Mouse (Mus musculus) midbrain, embryonic 15.5 days (tissue): ENCODE data around the gene Ndufa13. TPM values are rescaled to one million over a fixed set of nuclear protein-coding genes. Genes with fewer than 3 reads are reported as not detected.

Experiments used
- ATAC-seq: fragments of 200-750 bp; cut with Nextera tagmentation; replicated peaks from 2 replicates; pipeline ENCODE4 v1.8.0; 2017; ENCODE audit warnings: moderate TSS enrichment
- H3K27ac ChIP-seq: fragments of 300-500 bp; sonication (generic); 2 replicates; pipeline ENCODE4 v1.5.1; 2015; ENCODE audit warnings: mild to moderate bottlenecking, inconsistent platforms
- H3K27me3 ChIP-seq: fragments of 300-500 bp; sonication (generic); replicated peaks from 2 replicates; pipeline ENCODE4 v1.6.1; 2015; ENCODE audit warnings: inconsistent platforms
- H3K36me3 ChIP-seq: fragments of 300-500 bp; sonication (generic); replicated peaks from 2 replicates; pipeline ENCODE4 v1.6.1; 2015; ENCODE audit warnings: inconsistent platforms
- H3K4me1 ChIP-seq: fragments of 300-500 bp; sonication (generic); 2 replicates; pipeline ENCODE4 v1.6.1; 2015; ENCODE audit warnings: inconsistent platforms
- H3K4me2 ChIP-seq: fragments of 300-500 bp; sonication (generic); 2 replicates; pipeline ENCODE4 v1.6.1; 2015; ENCODE audit warnings: inconsistent platforms, mild to moderate bottlenecking, moderate library complexity
- H3K4me3 ChIP-seq: fragments of 300-500 bp; sonication (generic); 2 replicates; pipeline ENCODE4 v1.5.1; 2015; ENCODE audit warnings: mild to moderate bottlenecking, inconsistent platforms
- H3K9ac ChIP-seq: fragments of 300-500 bp; sonication (generic); 2 replicates; pipeline ENCODE4 v1.6.1; 2015; ENCODE audit warnings: mild to moderate bottlenecking, inconsistent platforms
- H3K9me3 ChIP-seq: fragments of 300-500 bp; sonication (generic); 2 replicates; pipeline ENCODE4 v1.6.1; 2016; ENCODE audit warnings: inconsistent platforms
- WGBS: fragments of 180-500 bp; shearing (Covaris S2); methylation state at CpG from one replicate; pipeline ENCODE4 v1.1.7; 2015; ENCODE audit warnings: mixed read lengths; 5-methylcytosine and 5-hydroxymethylcytosine counted together
- polyA plus RNA-seq: library from polyadenylated mRNA; unstranded; fragments of >200 nt; fragmentation: Nextera tagmentation; extraction: Ambion mirVana; gene quantifications from 2 replicates; pipeline ENCODE4 v1.2.1, GENCODE M21; 2015

The Ndufa13 gene
- polyA plus RNA-seq, 1 experiment from 2014 or later = 172 TPM

DNA sequence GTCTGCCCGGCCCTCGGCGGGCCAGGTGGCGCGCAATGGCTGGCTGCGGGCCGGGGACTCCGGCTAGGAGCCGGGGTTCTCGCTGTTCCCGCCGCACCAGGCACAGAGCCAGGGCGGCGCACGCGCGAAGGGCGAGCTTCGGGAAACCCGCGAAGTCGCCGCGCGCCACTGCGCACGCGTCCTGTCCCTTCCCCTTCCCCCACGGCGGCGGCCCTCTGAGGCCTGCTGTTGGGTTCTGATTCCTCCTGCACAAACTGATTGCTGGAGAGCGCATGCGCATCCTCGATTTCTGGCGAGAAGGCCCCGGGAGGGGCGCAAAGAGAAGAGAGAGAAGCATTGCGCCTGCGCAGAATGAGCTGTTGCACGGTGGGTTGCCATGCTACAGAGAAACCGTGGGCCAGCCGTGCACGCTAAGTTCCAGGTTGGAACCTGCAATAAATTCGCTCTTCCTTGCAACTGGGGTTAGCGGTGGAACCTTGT, 745 bp upstream of the Ndufa13 start:
- Histone ChIP-seq H3K9ac (peak overlapping the region; percentile 64), H3K9me3 (no peaks in the 10 kb centered on the region), H3K4me3 (peak overlapping the region; percentile 86), H3K36me3 (no peaks in the 10 kb centered on the region), H3K27ac (peak overlapping the region; percentile 89), H3K4me2 (peak overlapping the region; percentile 99), H3K27me3 (no peaks in the 10 kb centered on the region), H3K4me1 (peaks cover 39% of the 10 kb centered on the region)
- under 1% methylated on average over 43 of the region's 45 CpGs for WGBS
- peak; percentile 89 for ATAC-seq

DNA sequence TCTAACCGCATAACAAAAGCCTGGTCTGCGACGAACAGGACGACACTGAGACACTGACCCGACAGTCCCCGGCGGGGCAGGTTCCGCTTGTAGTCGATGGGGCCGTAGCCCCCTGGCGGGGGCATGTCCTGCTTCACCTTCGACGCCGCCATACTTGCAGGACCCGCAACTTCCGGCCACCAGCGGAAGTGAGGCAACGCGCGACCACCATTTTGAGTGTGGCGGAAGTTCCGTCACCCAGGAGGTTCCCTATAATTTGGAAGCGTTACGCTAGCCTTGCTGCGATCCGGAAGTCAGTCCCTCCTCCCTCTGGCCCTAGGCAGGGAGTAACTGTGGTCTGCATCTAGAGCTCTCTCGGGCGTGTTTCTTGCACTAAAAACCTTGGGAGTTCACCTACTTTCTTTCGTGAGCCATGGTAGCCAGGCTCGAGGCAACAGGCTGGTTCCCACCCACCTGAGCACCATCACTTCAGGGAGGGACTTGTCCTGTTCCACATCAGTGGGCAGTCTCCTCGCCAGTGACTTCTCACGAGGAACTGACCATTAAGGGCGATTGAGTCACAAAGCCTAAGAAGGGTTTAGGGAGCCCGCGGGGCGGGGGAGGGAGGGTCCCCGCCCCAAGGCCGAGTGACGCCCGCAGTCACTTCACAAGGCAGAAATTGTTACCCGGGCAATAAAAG, 735 bp downstream of the Ndufa13 start:
- H3K4me3 ChIP-seq = peak overlapping the region; percentile 86
- H3K9me3 ChIP-seq = no peaks in the 10 kb centered on the region
- peaks cover 50% of the 10 kb centered on the region for H3K4me1 ChIP-seq
- peak overlapping the region; percentile 89 for H3K27ac ChIP-seq
- peak; percentile 72 for ATAC-seq
- peak overlapping the region; percentile 99 for H3K4me2 ChIP-seq
- no peaks in the 10 kb centered on the region for H3K27me3 ChIP-seq
- 3% methylated on average over 41 of the region's 41 CpGs for WGBS
- no peaks in the 10 kb centered on the region for H3K36me3 ChIP-seq
- H3K9ac ChIP-seq = peak overlapping the region; percentile 73

DNA sequence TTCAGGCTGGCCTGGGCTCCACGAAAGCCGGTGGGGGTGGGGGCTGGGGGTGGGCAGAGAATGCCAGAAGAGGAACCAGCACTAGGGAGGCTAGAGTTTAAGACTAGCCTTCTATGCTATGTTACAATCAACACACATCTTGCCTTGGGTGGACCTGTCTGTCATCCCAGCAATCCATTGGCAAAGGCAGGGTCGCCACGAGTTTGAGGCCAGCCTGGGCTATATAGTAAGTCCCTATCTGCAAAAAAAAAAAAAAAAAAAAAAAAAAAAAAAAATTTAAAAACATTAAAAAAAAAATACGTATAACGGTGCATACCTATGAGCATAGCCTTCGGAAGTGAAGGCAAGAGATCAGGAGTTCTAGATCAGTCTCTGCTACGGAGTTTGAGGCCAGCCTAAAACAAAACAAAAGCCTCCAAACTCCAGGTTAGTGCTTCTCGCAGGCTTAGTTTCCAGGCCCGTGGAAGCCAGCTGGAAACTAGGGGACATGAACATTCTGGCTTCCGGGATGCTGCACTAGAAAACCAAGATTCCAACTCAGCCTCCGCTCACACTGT, 1.4 kb downstream of the Ndufa13 start:
- Histone ChIP-seq H3K4me2 (peak overlapping the region; percentile 99), H3K4me3 (peak overlapping the region; percentile 86), H3K27ac (peak overlapping the region; percentile 89), H3K27me3 (no peaks in the 10 kb centered on the region), H3K9me3 (no peaks in the 10 kb centered on the region), H3K4me1 (peaks cover 50% of the 10 kb centered on the region), H3K9ac (peak overlapping the region; percentile 73), H3K36me3 (no peaks in the 10 kb centered on the region)
- 16% methylated on average over 12 of the region's 12 CpGs for WGBS
- 0 out of 2 replicates have a peak, but pooled peaks have one; percentile 3 for ATAC-seq

DNA sequence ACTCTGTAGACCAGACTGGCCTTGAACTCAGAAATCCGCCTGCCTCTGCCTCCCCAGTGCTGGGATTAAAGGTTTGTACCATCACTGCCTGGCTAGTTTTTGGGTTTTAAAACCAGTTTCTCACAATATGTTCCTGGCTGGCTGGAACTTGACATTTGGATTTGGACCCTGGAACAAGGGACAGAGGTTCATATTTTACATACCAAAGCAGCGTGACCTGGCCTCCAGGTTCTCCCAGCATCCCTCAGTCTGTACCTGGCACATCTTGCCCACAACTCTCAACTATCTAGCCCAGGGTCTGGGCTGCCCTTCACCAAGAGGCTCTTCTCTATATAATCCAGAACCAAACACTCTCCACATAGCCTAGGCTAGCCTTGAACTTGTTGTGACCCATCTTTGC, 2.5 kb downstream of the Ndufa13 start:
- peaks cover 53% of the 10 kb centered on the region for H3K4me1 ChIP-seq
- no peak overlapping the region for H3K4me3 ChIP-seq
- no peak overlapping the region for H3K27ac ChIP-seq
- H3K27me3 ChIP-seq = no peaks in the 10 kb centered on the region
- WGBS = 100% methylated on average over 2 of the region's 2 CpGs
- no peak for ATAC-seq
- H3K9me3 ChIP-seq = no peaks in the 10 kb centered on the region
- H3K4me2 ChIP-seq = peak overlapping the region; percentile 99; the same call in 1 of the 2 replicates
- no peak overlapping the region for H3K9ac ChIP-seq
- H3K36me3 ChIP-seq = no peaks in the 10 kb centered on the region

DNA sequence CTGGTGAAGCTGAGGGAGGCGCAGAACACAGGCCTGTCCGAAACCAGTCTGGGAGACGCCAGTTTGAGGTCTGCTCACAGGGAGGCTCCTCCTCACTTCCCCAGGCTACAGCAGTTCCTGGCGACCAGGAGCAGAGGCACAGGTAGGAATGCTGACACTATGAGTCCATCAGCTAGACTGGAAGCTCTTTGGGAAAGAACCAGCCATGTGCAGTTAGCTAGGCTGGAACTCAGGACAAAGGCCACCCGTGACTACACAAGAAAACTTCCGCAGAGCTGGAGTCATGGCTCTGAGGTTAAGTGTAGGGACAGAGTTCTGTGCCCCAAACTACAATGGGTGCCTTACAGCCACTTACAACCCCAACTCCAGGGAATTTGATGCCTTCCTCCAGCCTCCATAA, 4.5 kb downstream of the Ndufa13 start:
- no peak overlapping the region for H3K4me2 ChIP-seq
- no peaks in the 10 kb centered on the region for H3K9me3 ChIP-seq
- no peak for ATAC-seq
- no peaks in the 10 kb centered on the region for H3K27me3 ChIP-seq
- H3K9ac ChIP-seq = no peak overlapping the region
- 88% methylated on average over 6 of the region's 6 CpGs for WGBS
- peaks cover 44% of the 10 kb centered on the region for H3K4me1 ChIP-seq
- no peak overlapping the region for H3K4me3 ChIP-seq
- no peaks in the 10 kb centered on the region for H3K36me3 ChIP-seq
- H3K27ac ChIP-seq = no peak overlapping the region

DNA sequence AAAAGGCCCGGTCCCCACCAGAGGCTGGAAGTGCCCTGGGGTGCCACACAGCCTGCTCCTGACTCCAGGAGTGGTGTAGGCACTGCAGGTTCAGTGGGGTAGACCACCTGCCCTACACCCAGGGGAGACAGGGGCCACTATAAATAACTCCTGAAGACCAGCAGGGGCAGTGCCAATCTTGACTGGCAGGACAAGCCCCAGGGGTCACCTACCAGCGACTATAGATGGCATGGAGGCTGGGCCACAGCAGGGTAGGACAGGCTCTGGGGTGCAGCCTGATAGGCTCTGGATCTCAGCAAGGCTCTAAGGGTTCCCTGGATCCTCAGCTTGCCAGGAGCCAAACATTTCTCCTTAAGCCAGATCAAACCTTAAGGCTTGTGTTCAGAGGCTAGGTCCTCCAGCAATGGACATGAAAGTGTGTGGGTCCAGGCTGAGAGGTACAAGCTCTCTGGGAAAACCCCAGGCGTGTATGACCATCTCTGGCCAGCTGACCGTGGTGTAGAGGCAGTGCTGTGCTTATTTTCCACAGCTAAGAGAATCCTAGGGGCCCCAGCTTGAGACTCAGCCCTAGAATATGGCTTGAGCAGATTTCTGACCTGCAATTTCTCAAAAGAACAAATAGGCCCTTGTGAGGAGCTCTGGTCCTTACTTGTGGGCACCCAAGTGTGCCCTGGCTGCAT, 6.4 kb downstream of the Ndufa13 start:
- H3K9ac ChIP-seq = no peak overlapping the region
- no peak overlapping the region for H3K27ac ChIP-seq
- 68% methylated on average over 4 of the region's 4 CpGs for WGBS
- no peak overlapping the region for H3K4me2 ChIP-seq
- peaks cover 32% of the 10 kb centered on the region for H3K4me1 ChIP-seq
- ATAC-seq = no peak
- no peaks in the 10 kb centered on the region for H3K27me3 ChIP-seq
- H3K4me3 ChIP-seq = no peak overlapping the region
- H3K9me3 ChIP-seq = no peaks in the 10 kb centered on the region
- H3K36me3 ChIP-seq = no peaks in the 10 kb centered on the region

DNA sequence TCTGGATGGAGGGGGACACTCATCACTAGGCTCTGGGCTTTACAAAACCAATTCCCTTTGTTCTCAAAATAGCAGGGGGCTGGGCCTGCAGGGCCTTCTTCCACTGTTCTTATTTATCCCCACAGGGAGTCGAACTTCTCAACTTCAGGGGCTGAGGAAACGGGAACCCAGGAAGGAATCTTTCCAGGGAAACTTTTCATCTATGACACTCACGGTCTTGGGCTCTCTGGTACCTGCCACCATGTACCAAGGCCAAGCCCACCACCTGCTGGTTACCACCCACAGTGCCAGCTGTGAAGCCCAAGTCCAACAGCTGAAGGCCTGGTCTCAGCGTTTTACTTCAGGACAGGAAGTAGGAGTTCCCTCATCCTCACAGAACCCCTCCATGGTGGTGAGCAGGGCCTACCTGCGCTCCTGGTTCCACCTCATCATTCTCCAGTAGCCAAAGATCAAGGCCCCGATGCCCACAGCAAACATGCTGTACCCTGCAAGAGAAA, 7.5 kb downstream of the Ndufa13 start:
- WGBS = 48% methylated on average over 6 of the region's 6 CpGs
- H3K9ac ChIP-seq = no peak overlapping the region
- ATAC-seq = no peak

DNA sequence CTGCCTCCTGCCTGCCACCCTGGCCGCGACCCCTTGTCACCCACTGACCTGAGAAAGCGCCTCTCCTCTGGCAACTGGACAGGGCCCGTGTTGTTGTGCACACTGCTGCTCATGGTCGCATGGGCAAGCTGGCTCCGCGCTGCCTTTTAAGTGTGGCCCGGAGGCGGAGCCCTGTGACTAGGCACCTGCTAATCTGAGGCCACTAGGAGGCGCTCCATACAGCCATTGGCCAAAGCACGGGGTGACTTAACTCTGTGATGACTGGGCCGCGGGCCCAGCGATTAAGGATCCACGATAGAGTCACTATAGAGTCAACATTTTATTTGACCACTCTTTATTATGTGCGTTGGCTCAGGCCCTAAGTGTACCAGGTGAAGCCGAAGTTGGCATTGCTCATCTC, 8.5 kb downstream of the Ndufa13 start:
- H3K27ac ChIP-seq = no peak overlapping the region
- H3K36me3 ChIP-seq = no peaks in the 10 kb centered on the region
- H3K4me3 ChIP-seq = no peak overlapping the region
- no peak overlapping the region for H3K4me2 ChIP-seq
- WGBS = 28% methylated on average over 17 of the region's 17 CpGs
- no peaks in the 10 kb centered on the region for H3K9me3 ChIP-seq
- no peak overlapping the region for H3K9ac ChIP-seq
- ATAC-seq = no peak
- peaks cover 17% of the 10 kb centered on the region for H3K27me3 ChIP-seq
- H3K4me1 ChIP-seq = peaks cover 21% of the 10 kb centered on the region

More for the DNA sequence above, 7.5 kb downstream of the Ndufa13 start:
- Histone ChIP-seq H3K4me2 (no peak overlapping the region), H3K9me3 (no peaks in the 10 kb centered on the region), H3K36me3 (no peaks in the 10 kb centered on the region), H3K4me1 (peaks cover 22% of the 10 kb centered on the region), H3K4me3 (no peak overlapping the region), H3K27ac (no peak overlapping the region), H3K27me3 (peaks cover 7% of the 10 kb centered on the region)

DNA sequence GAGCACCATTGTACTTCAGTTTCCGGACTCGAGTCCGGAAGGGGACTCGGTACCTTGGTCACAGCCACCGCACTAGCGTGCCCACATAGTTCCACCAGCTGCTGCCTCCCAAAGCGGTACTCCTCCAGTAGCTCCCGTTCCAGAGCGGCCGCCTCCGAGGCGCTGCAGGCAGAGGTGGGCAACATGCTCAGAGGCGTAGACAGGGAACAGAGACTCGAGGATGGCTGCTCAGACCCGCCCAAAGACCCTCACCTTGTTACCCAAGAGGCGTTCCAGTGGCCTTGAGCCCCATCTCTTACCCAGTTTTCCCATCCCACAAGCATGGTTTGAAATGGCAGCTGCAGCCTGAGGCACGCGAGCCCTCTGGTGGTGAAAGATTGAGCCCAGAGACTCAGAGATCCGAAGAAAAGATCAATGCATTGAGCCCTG, 11.5 kb downstream of the Ndufa13 start:
- 36% methylated on average over 19 of the region's 19 CpGs for WGBS
- no peaks in the 10 kb centered on the region for H3K36me3 ChIP-seq
- no peak overlapping the region; the same call in 1 of the 2 replicates for H3K4me2 ChIP-seq
- no peak overlapping the region for H3K27ac ChIP-seq
- no peaks in the 10 kb centered on the region for H3K9me3 ChIP-seq
- peaks cover 47% of the 10 kb centered on the region for H3K27me3 ChIP-seq
- peaks cover 39% of the 10 kb centered on the region for H3K4me1 ChIP-seq
- ATAC-seq = no peak; the same call in 1 of the 2 replicates
- H3K4me3 ChIP-seq = no peak overlapping the region
- no peak overlapping the region for H3K9ac ChIP-seq

DNA sequence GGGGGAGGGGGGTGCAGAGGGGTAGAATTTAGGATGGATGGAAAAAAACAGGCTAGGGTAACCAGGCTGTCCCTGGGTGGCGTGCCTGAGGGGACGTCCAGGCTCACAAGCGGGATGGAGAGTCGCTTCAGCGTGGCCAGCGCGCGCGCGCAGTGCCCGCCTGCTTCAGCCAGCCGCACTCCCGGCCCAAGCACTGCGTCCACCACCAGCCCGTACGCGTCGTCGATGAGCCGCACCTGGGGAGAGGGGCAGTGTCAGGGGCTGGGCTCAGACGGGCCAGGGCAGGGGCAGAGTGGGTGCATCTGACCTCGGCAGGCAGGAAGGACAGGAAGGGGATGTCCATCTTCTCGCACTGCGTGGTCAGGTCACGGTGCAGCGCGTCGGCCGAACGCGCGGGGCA, 13.5 kb downstream of the Ndufa13 start:
- peaks cover 38% of the 10 kb centered on the region for H3K4me1 ChIP-seq
- peak overlapping the region; percentile 27 for H3K4me3 ChIP-seq
- no peak overlapping the region for H3K27ac ChIP-seq
- ATAC-seq = peak; percentile 13; the same call in 1 of the 2 replicates
- H3K36me3 ChIP-seq = no peaks in the 10 kb centered on the region
- no peaks in the 10 kb centered on the region for H3K9me3 ChIP-seq
- H3K27me3 ChIP-seq = peaks cover 67% of the 10 kb centered on the region
- H3K9ac ChIP-seq = no peak overlapping the region
- H3K4me2 ChIP-seq = peak overlapping the region; percentile 43
- 4% methylated on average over 32 of the region's 32 CpGs for WGBS

DNA sequence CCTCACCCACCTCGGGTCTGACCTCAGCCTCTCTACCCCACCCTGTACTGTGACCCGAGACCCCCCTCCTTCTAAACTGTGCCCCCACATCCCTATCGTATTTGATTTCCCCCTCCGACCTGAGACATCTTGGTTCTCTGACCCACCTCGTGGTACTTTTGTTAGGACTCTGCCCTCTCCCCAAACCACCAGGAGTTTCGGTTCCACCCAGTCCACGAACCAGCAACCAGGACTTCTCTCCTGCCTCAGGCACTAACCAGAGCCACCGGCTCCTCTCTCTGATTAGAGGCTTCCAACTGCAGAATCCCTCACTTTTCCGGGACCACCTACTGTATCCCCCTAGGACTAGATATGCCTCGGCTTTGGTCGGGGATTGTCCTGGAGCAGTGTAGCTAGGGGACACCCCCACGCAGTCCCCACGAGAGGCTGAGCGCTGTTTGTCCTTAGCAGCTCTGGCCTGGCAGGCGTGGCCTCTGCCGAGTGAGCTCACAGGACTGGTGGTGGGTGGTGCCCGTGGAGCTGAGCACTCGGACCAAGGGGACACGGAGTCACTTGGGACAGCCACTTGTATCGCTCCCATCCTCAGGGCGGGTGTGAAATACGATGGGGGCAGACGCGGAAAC, 14.0 kb downstream of the Ndufa13 start:
- Histone ChIP-seq H3K9me3 (no peaks in the 10 kb centered on the region), H3K4me2 (peak overlapping the region; percentile 45), H3K36me3 (no peaks in the 10 kb centered on the region), H3K4me1 (peaks cover 38% of the 10 kb centered on the region), H3K9ac (no peak overlapping the region), H3K27ac (no peak overlapping the region), H3K4me3 (peak overlapping the region; percentile 27), H3K27me3 (peaks cover 72% of the 10 kb centered on the region)
- WGBS = 5% methylated on average over 24 of the region's 24 CpGs
- 0 out of 2 replicates have a peak, but pooled peaks have one; percentile 9 for ATAC-seq
